ENCODE assay signal across 8 mouse cellular contexts in the genomic region with DNA sequence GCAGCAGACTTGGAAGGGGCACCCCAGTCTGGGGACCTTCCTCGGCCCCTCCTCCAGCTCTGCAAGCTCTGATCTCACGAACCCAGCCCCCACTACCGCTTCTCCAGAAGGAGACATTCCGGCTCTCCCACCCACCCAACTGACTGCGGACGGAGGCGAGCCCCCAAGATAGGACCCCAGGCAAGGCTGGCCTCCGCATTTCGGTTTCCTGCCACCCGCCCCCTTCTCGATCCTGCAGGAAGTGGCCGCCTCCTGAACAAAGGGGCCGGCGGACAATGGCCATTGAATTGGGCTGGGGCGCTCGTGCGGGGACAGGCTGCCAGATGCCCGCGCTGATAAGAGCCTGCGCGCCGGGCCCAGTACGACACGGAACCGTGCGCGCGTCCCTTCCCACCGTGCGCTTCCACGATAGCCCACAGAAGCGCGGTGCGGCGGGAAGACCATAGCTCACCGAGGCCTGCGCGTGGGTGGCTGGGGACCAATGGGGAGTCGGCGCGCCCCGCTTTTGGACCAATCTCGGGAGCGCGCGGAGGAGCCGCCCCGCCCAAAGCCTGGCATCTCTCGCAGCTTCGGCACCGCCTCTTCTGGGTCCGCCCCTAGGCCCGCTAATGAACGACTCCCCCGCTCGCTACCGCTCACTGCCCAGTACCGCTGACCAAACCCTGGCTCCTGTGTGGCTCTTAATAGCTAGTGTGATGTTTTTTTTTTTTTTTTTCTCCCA. TPM values are rescaled to one million over a fixed set of nuclear protein-coding genes. Genes with fewer than 3 reads are reported as not detected.
DNase-seq lines count a peak whose midpoint lies in the region; ATAC-seq and TF ChIP-seq lines count a peak whose summit lies in the region.

No protein-coding gene starts in this region.

- DNase-seq in G1E (ENCODE audit: low spot score), result peak; percentile 97
- DNase-seq in cerebellum, adult 11-12 months, result peak; percentile 95
- DNase-seq in heart, postnatal 25 days (ENCODE audit: low spot score), result peak; percentile 80
- peak; percentile 92 to 93 for DNase-seq in layer of hippocampus, adult 2 months (ENCODE audit: low spot score in 2 of 2)
- DNase-seq in lung, adult 2 months, result peak; percentile 85
- peak; percentile 68 for DNase-seq in thymus, adult 18-20 months

- peaks cover 69% of the 10 kb centered on the region for H3K27me3 ChIP-seq in G1E (ENCODE audit: insufficient read depth, low read length)
- H3K27me3 ChIP-seq in forebrain, embryonic 15.5 days, result no peaks in the 10 kb centered on the region

- peak overlapping the region; percentile 91 for H3K27ac ChIP-seq in forebrain, embryonic 15.5 days (replicated peaks)
- peak overlapping the region; percentile 84 for H3K27ac ChIP-seq in layer of hippocampus, adult 2 months
- H3K27ac ChIP-seq in olfactory bulb, adult 2 months (ENCODE audit: insufficient read depth, low read depth, low read length), result peak overlapping the region; percentile 65

- TF ChIP-seq POLR2A in lung, adult 2 months (IDR thresholded peaks at IDR 0.05; ENCODE audit: borderline replicate concordance, extremely low read depth, low read depth, low read length), result peak; percentile 41
- peak; percentile 70; the same call in 1 of the 2 replicates for TF ChIP-seq POLR2A in olfactory bulb, adult 2 months (IDR thresholded peaks at IDR 0.05; ENCODE audit: insufficient read depth, low read depth, low read length)

- intact Hi-C loops in heart, postnatal 25 days (cut with DNase I), result no loop called here

- H3K36me3 ChIP-seq in G1E (replicated peaks), result peaks cover 10% of the 10 kb centered on the region
- no peaks in the 10 kb centered on the region for H3K36me3 ChIP-seq in forebrain, embryonic 15.5 days

- peak overlapping the region; percentile 70 for H3K4me3 ChIP-seq in G1E (ENCODE audit: low read depth, low read length)
- H3K4me3 ChIP-seq in forebrain, embryonic 15.5 days, result peak overlapping the region; percentile 85
- peak overlapping the region; percentile 68 for H3K4me3 ChIP-seq in layer of hippocampus, adult 2 months
- H3K4me3 ChIP-seq in lung, adult 2 months (replicated peaks; ENCODE audit: extremely low read depth, low read depth, low read length), result peak overlapping the region; percentile 71
- H3K4me3 ChIP-seq in olfactory bulb, adult 2 months (ENCODE audit: insufficient read depth, low read depth, low read length), result peak overlapping the region; percentile 68

- H3K4me1 ChIP-seq in G1E (ENCODE audit: insufficient read depth, low read depth, low read length), result peaks cover 27% of the 10 kb centered on the region
- peaks cover 18% of the 10 kb centered on the region for H3K4me1 ChIP-seq in forebrain, embryonic 15.5 days
- H3K4me1 ChIP-seq in lung, adult 2 months (ENCODE audit: control insufficient read depth, insufficient read depth, low read length), result peaks cover 24% of the 10 kb centered on the region
- H3K4me1 ChIP-seq in olfactory bulb, adult 2 months (ENCODE audit: control insufficient read depth, insufficient read depth, low read length), result peaks cover 14% of the 10 kb centered on the region

- peak overlapping the region; percentile 90 for H3K4me2 ChIP-seq in forebrain, embryonic 15.5 days (replicated peaks)

- no peaks in the 10 kb centered on the region for H3K9me3 ChIP-seq in G1E (replicated peaks)
- H3K9me3 ChIP-seq in forebrain, embryonic 15.5 days, result no peaks in the 10 kb centered on the region

- ATAC-seq in G1E (ENCODE audit: extremely low read depth, insufficient number of reproducible peaks, low FRiP score, poor library complexity, severe bottlenecking), result peak; percentile 82
- peak; percentile 91 for ATAC-seq in forebrain, embryonic 15.5 days (replicated peaks)

- no peak for TF ChIP-seq CTCF in G1E (IDR thresholded peaks at IDR 0.05; ENCODE audit: low read depth, low read length)
- no peak for TF ChIP-seq CTCF in layer of hippocampus, adult 2 months (conservative IDR thresholded peaks at IDR 0.05)
- TF ChIP-seq CTCF in lung, adult 2 months (IDR thresholded peaks at IDR 0.05; ENCODE audit: insufficient read depth, low read length), result no peak
- TF ChIP-seq CTCF in olfactory bulb, adult 2 months (IDR thresholded peaks at IDR 0.05; ENCODE audit: insufficient read depth, low read depth, low read length), result no peak

- H3K9ac ChIP-seq in forebrain, embryonic 15.5 days (replicated peaks), result peak overlapping the region; percentile 96

- WGBS in forebrain, embryonic 15.5 days, result under 1% methylated on average over 57 of the region's 58 CpGs
- WGBS in lung, adult 2 months, result 1% methylated on average over 58 of the region's 58 CpGs
- under 1% methylated on average over 58 of the region's 58 CpGs for WGBS in olfactory bulb, adult 2 months

RNA-seq across cellular contexts. Expression of gene Nudt14, which starts 8.3 kb away (rescaled TPM):
- total RNA-seq in G1E (2014; fragmentation: Nextera tagmentation), result 6.2 and 9.2 TPM in 2 replicates
- 22.2 and 28.1 TPM in 2 replicates for total RNA-seq in G1E (2017)
- 13.3 and 13.7 TPM in 2 replicates for polyA plus RNA-seq in G1E (2012)
- 59.0 and 63.2 TPM in 2 replicates for polyA plus RNA-seq in forebrain, embryonic 15.5 days (2015; fragmentation: Nextera tagmentation; extraction: Ambion mirVana)
- total RNA-seq in heart, postnatal 25 days (2021), result 1 to 10 TPM; 4.4 to 5.7 TPM
- 10 to 100 TPM in 1 of 2 experiments, 1 to 10 TPM in 1; 9.8 to 10.1 TPM for total RNA-seq in layer of hippocampus, adult 2 months (2021)
- 43.4 and 47.4 TPM in 2 replicates for polyA plus RNA-seq in lung, adult 2 months (2012; rRNA removed)
- not detected in 2 replicates for polyA plus RNA-seq in olfactory bulb, adult 2 months (2012; ENCODE audit: insufficient read depth, insufficient read length, low replicate concordance, missing spikeins)

RNA-seq across cellular contexts. Expression of gene Jag2, which starts 20.6 kb away (rescaled TPM):
- 1.8 and 3.5 TPM in 2 replicates for total RNA-seq in G1E (2014; fragmentation: Nextera tagmentation)
- 0.44 and 1.4 TPM in 2 replicates for total RNA-seq in G1E (2017)
- polyA plus RNA-seq in G1E (2012), result 0.60 and 0.62 TPM in 2 replicates
- polyA plus RNA-seq in forebrain, embryonic 15.5 days (2015; fragmentation: Nextera tagmentation; extraction: Ambion mirVana), result 8.3 and 9.1 TPM in 2 replicates
- total RNA-seq in heart, postnatal 25 days (2021), result 10 to 100 TPM; 22.4 to 34.7 TPM
- 10 to 100 TPM; 44.1 to 52.1 TPM for total RNA-seq in layer of hippocampus, adult 2 months (2021)
- polyA plus RNA-seq in lung, adult 2 months (2012; rRNA removed), result 54.0 and 62.8 TPM in 2 replicates
- polyA plus RNA-seq in olfactory bulb, adult 2 months (2012; ENCODE audit: insufficient read depth, insufficient read length, low replicate concordance, missing spikeins), result not detected in 2 replicates

RNA-seq across cellular contexts. Expression of gene Btbd6, which starts 26.1 kb away (rescaled TPM):
- total RNA-seq in G1E (2014; fragmentation: Nextera tagmentation) (9.0 and 15.9 TPM in 2 replicates), G1E (2017) (10.2 and 11.1 TPM in 2 replicates)
- polyA plus RNA-seq in G1E (2012), result 68.3 and 101 TPM in 2 replicates
- 46.1 and 48.1 TPM in 2 replicates for polyA plus RNA-seq in forebrain, embryonic 15.5 days (2015; fragmentation: Nextera tagmentation; extraction: Ambion mirVana)
- 10 to 100 TPM; 21.0 to 21.9 TPM for total RNA-seq in heart, postnatal 25 days (2021)
- total RNA-seq in layer of hippocampus, adult 2 months (2021), result 10 to 100 TPM; 55.8 to 55.9 TPM
- 48.4 and 72.3 TPM in 2 replicates for polyA plus RNA-seq in lung, adult 2 months (2012; rRNA removed)
- not detected in 2 replicates for polyA plus RNA-seq in olfactory bulb, adult 2 months (2012; ENCODE audit: insufficient read depth, insufficient read length, low replicate concordance, missing spikeins)

RNA-seq across cellular contexts. Expression of gene Brf1, which starts 50.3 kb away (rescaled TPM):
- 63.4 and 95.9 TPM in 2 replicates for total RNA-seq in G1E (2014; fragmentation: Nextera tagmentation)
- total RNA-seq in G1E (2017), result 76.4 and 77.1 TPM in 2 replicates
- 44.0 and 46.8 TPM in 2 replicates for polyA plus RNA-seq in G1E (2012)
- 67.3 and 67.7 TPM in 2 replicates for polyA plus RNA-seq in forebrain, embryonic 15.5 days (2015; fragmentation: Nextera tagmentation; extraction: Ambion mirVana)
- 10 to 100 TPM; 23.5 to 25.1 TPM for total RNA-seq in heart, postnatal 25 days (2021)
- total RNA-seq in layer of hippocampus, adult 2 months (2021), result 10 to 100 TPM; 55.6 to 57.4 TPM
- polyA plus RNA-seq in lung, adult 2 months (2012; rRNA removed), result 83.3 and 131 TPM in 2 replicates
- not detected in 2 replicates for polyA plus RNA-seq in olfactory bulb, adult 2 months (2012; ENCODE audit: insufficient read depth, insufficient read length, low replicate concordance, missing spikeins)

Comparison
In these comparisons a context has a peak if more than half of its experiments do, and no peak if none do; other contexts are left out.
1. Peak in every context shown above with its lines: DNase-seq, ATAC-seq, H3K4me3 ChIP-seq and H3K27ac ChIP-seq.
2. RNA of gene Nudt14, which starts 8.3 kb away (polyA plus RNA-seq): 59.0 to 63.2 TPM in forebrain, embryonic 15.5 days, 43.4 to 47.4 TPM in lung, adult 2 months and 13.3 to 13.7 TPM in G1E; not detected in olfactory bulb, adult 2 months; every median in the first group is over 10 times any median in the second.
3. RNA of gene Btbd6, which starts 26.1 kb away (polyA plus RNA-seq): 68.3 to 101 TPM in G1E, 48.4 to 72.3 TPM in lung, adult 2 months and 46.1 to 48.1 TPM in forebrain, embryonic 15.5 days; not detected in olfactory bulb, adult 2 months; every median in the first group is over 10 times any median in the second.